Mouse (Mus musculus) forebrain, embryonic 10.5 days (tissue): Measurements from ENCODE around the gene Msmb. TPM values are rescaled to one million over a fixed set of nuclear protein-coding genes. Genes with fewer than 3 reads are reported as not detected.

Experiments
- DNase-seq: peaks from one replicate; pipeline ENCODE4 v3.0.0-alpha.2; 2017; ENCODE audit warnings: low spot score; ENCODE audit errors: extremely low spot score
- H3K27ac ChIP-seq: fragments of 300-500 bp; sonication (generic); 2 replicates; pipeline ENCODE4 v1.5.1; 2016; ENCODE audit warnings: mild to moderate bottlenecking
- H3K27me3 ChIP-seq: fragments of 300-500 bp; sonication (generic); 2 replicates; pipeline ENCODE4 v1.6.1; 2016; ENCODE audit warnings: mild to moderate bottlenecking; ENCODE audit not compliant: poor library complexity, severe bottlenecking
- H3K36me3 ChIP-seq: fragments of 300-500 bp; sonication (generic); replicated peaks from 2 replicates; pipeline ENCODE4 v1.6.1; 2016; ENCODE audit warnings: mild to moderate bottlenecking, moderate library complexity
- H3K4me1 ChIP-seq: fragments of 300-500 bp; sonication (generic); 2 replicates; pipeline ENCODE4 v1.6.1; 2016
- H3K4me3 ChIP-seq: fragments of 300-500 bp; sonication (generic); 2 replicates; pipeline ENCODE4 v1.5.1; 2016; ENCODE audit warnings: mild to moderate bottlenecking, moderate library complexity
- H3K9me3 ChIP-seq: fragments of 300-500 bp; sonication (generic); 2 replicates; pipeline ENCODE4 v1.6.1; 2016; ENCODE audit warnings: mild to moderate bottlenecking, moderate library complexity
- WGBS: fragments of 180-500 bp; shearing (Covaris S2); methylation state at CpG from one replicate; pipeline ENCODE4 v1.1.7; 2016; 5-methylcytosine and 5-hydroxymethylcytosine counted together
- polyA plus RNA-seq: library from polyadenylated mRNA; unstranded; fragments of >200 nt; fragmentation: Nextera tagmentation; extraction: Ambion mirVana; gene quantifications from 2 replicates; pipeline ENCODE4 v1.2.1, GENCODE M21; 2016

Msmb gene
- polyA plus RNA-seq, 1 experiment from 2014 or later: not detected

GRCm38 (mm10) chr14:32201354-32201753 lies 59.5 kb downstream of the Msmb start:
- H3K4me3 ChIP-seq: peak overlapping the region; percentile 98
- no peaks in the 10 kb centered on the region for H3K27me3 ChIP-seq
- H3K36me3 ChIP-seq: peaks cover 45% of the 10 kb centered on the region
- H3K4me1 ChIP-seq: peaks cover 26% of the 10 kb centered on the region
- peak overlapping the region; percentile 90 for H3K27ac ChIP-seq
- peaks cover 7% of the 10 kb centered on the region for H3K9me3 ChIP-seq
- peak; percentile 27 for DNase-seq
- WGBS: under 1% methylated on average over 26 of the region's 26 CpGs

GRCm38 (mm10) chr14:32201791-32202451 lies 60.1 kb downstream of the Msmb start, which contains the start of the genes Timm23 and Parg:
Gene Timm23, minus strand, starts transcription at chr14:32201898.
Gene Parg, plus strand, starts transcription at chr14:32201949.
- Histone ChIP-seq H3K27ac (peak within 1 kb of the TSS; percentile 90), H3K27me3 (no peaks in the 10 kb centered on the region), H3K36me3 (peaks cover 39% of the 10 kb centered on the region), H3K4me1 (peaks cover 26% of the 10 kb centered on the region), H3K9me3 (peaks cover 7% of the 10 kb centered on the region), H3K4me3 (peak within 1 kb of the TSS; percentile 98)
- under 1% methylated on average over 77 of the region's 77 CpGs for WGBS
- DNase-seq: peak; percentile 89

Other genes starting within 250 kb of the Msmb start
- gene Galnt15, start 113.0 kb upstream of the Msmb start, polyA plus RNA-seq: 0.05 and 0.09 TPM in 2 replicates
- gene Oxnad1, start 56.6 kb upstream of the Msmb start, polyA plus RNA-seq: 22.5 and 23.2 TPM in 2 replicates
- 110 and 114 TPM in 2 replicates for gene Dph3, start 56.3 kb upstream of the Msmb start, polyA plus RNA-seq
- gene Ncoa4, start 17.8 kb downstream of the Msmb start, polyA plus RNA-seq: 69.6 and 82.1 TPM in 2 replicates
- gene Timm23, start 59.9 kb downstream of the Msmb start, polyA plus RNA-seq: 356 and 363 TPM in 2 replicates
- 45.2 and 51.9 TPM in 2 replicates for gene Parg, start 59.9 kb downstream of the Msmb start, polyA plus RNA-seq
- 18.3 and 18.4 TPM in 2 replicates for gene Ogdhl, start 180.0 kb downstream of the Msmb start, polyA plus RNA-seq
- gene 1700024G13Rik, start 246.4 kb downstream of the Msmb start, polyA plus RNA-seq: not detected in 2 replicates